Mouse (Mus musculus) CH12.LX (cell line): ENCODE measurements at regions not wholly inside any gene's neighbourhood (a gene's known extent, or its start where the extent isn't known, plus 50 kb on each side); places are given as distances from the start of the nearest gene placed in this dataset.
A peak's percentile ranks its signal among the peaks of the same experiment; 100 is the strongest.

Experiments used
- DNase-seq: peaks from one replicate; pipeline ENCODE4 v3.0.0-alpha.2; 2013; ENCODE audit errors: extremely low read depth
- H3K27ac ChIP-seq: 2 replicates; pipeline ENCODE4 v1.5.1; 2012; ENCODE audit warnings: low read depth, mild to moderate bottlenecking, control low read depth, moderate library complexity; ENCODE audit not compliant: insufficient read depth
- H3K27me3 ChIP-seq: replicated peaks from 2 replicates; pipeline ENCODE3; 2012; ENCODE audit warnings: inconsistent platforms
- H3K36me3 ChIP-seq, 2 experiments: replicated peaks in 1 of 2; 2 replicates each; pipeline versions ENCODE3 to v1.6.1; 2012; ENCODE audit warnings: inconsistent platforms in 1 of 2, low read length in 1 of 2, mild to moderate bottlenecking in 1 of 2, mixed read lengths in 1 of 2, moderate library complexity in 1 of 2; ENCODE audit not compliant: control insufficient read depth in 1 of 2, insufficient read depth in 1 of 2
- H3K4me1 ChIP-seq, 2 experiments: 2 replicates each; pipeline ENCODE4 v1.6.1; 2012; ENCODE audit warnings: inconsistent platforms in 1 of 2, moderate library complexity in 1 of 2; ENCODE audit not compliant: insufficient read depth in 2 of 2, control insufficient read depth in 1 of 2
- H3K4me2 ChIP-seq: 2 replicates; pipeline ENCODE4 v1.6.1; 2012; ENCODE audit warnings: low read depth, mild to moderate bottlenecking, control low read depth; ENCODE audit not compliant: poor library complexity, insufficient read depth, severe bottlenecking
- H3K4me3 ChIP-seq, 3 experiments: fragments of 150-350 bp in 1 of 3; sonication (generic) in 1 of 3; replicated peaks in 1 of 3; 2 replicates each; pipeline versions ENCODE3 to v1.5.1; 2011 to 2012; ENCODE audit warnings: low read depth in 2 of 3, low read length in 2 of 3, mild to moderate bottlenecking in 2 of 3, moderate library complexity in 2 of 3, control low read depth in 1 of 3, improper control_type of control experiment in 1 of 3, inconsistent platforms in 1 of 3, mixed read lengths in 1 of 3; ENCODE audit not compliant: poor library complexity in 1 of 3
- H3K79me2 ChIP-seq: replicated peaks from 2 replicates; pipeline ENCODE4 v1.6.1; 2012; ENCODE audit warnings: mild to moderate bottlenecking, moderate library complexity; ENCODE audit not compliant: control insufficient read depth, poor library complexity, insufficient read depth, severe bottlenecking; ENCODE audit errors: extremely low read depth
- H3K9ac ChIP-seq: 2 replicates; pipeline ENCODE4 v1.6.1; 2012; ENCODE audit warnings: low read depth, mild to moderate bottlenecking, control low read depth, moderate library complexity; ENCODE audit not compliant: insufficient read depth
- H3K9me3 ChIP-seq: replicated peaks from 2 replicates; pipeline ENCODE3; 2012; ENCODE audit warnings: low read length, inconsistent platforms, mixed read lengths
- CHD1 ChIP-seq: IDR thresholded peaks from 2 replicates; pipeline ENCODE4 v1.6.1; 2012; ENCODE audit warnings: low read depth, low read length, improper control_type of control experiment, inconsistent platforms
- CHD2 ChIP-seq: IDR thresholded peaks from 2 replicates; pipeline ENCODE4 v1.6.1; 2011; ENCODE audit warnings: low read length, improper control_type of control experiment
- CTCF ChIP-seq, 2 experiments: IDR thresholded peaks in 1 of 2; conservative IDR thresholded peaks in 1 of 2; 2 replicates each; pipeline ENCODE4 v1.5.1; 2011 to 2012; ENCODE audit warnings: low read depth in 2 of 2, low read length in 2 of 2, improper control_type of control experiment in 1 of 2, inconsistent platforms in 1 of 2, mild to moderate bottlenecking in 1 of 2, moderate library complexity in 1 of 2
- E2F4 ChIP-seq: IDR thresholded peaks from 2 replicates; pipeline ENCODE4 v1.6.1; 2011; ENCODE audit warnings: low read depth, low read length, improper control_type of control experiment; ENCODE audit not compliant: insufficient replicate concordance
- ELF1 ChIP-seq: IDR thresholded peaks from 2 replicates; pipeline ENCODE4 v1.6.1; 2014; ENCODE audit warnings: low read depth, mild to moderate bottlenecking, inconsistent platforms, low read length, improper control_type of control experiment
- ETS1 ChIP-seq: conservative IDR thresholded peaks from 2 replicates; pipeline ENCODE4 v1.6.1; 2012; ENCODE audit warnings: low read depth, mild to moderate bottlenecking, inconsistent platforms, low read length, improper control_type of control experiment, moderate library complexity
- GABPA ChIP-seq: IDR thresholded peaks from 2 replicates; pipeline ENCODE4 v1.6.1; 2012; ENCODE audit warnings: low read depth, low read length, improper control_type of control experiment, inconsistent platforms; ENCODE audit not compliant: insufficient replicate concordance
- JUN ChIP-seq: IDR thresholded peaks from 2 replicates; pipeline ENCODE4 v1.6.1; 2011; ENCODE audit warnings: low read depth, mild to moderate bottlenecking, low read length, improper control_type of control experiment, moderate library complexity; ENCODE audit not compliant: insufficient read depth
- JUND ChIP-seq: conservative IDR thresholded peaks from 2 replicates; pipeline ENCODE4 v1.6.1; 2011; ENCODE audit warnings: low read depth, low read length, improper control_type of control experiment
- MAFK ChIP-seq: IDR thresholded peaks from 2 replicates; pipeline ENCODE4 v1.6.1; 2011; ENCODE audit warnings: low read length, improper control_type of control experiment; ENCODE audit not compliant: insufficient replicate concordance
- MAX ChIP-seq: IDR thresholded peaks from 2 replicates; pipeline ENCODE4 v1.6.1; 2011; ENCODE audit warnings: low read length, improper control_type of control experiment
- MEF2A ChIP-seq: IDR thresholded peaks from 2 replicates; pipeline ENCODE4 v1.6.1; 2014; ENCODE audit warnings: low read depth, mild to moderate bottlenecking, inconsistent platforms, low read length, improper control_type of control experiment, borderline replicate concordance
- MXI1 ChIP-seq: IDR thresholded peaks from 2 replicates; pipeline ENCODE4 v1.6.1; 2011; ENCODE audit warnings: mild to moderate bottlenecking, low read depth, low read length, improper control_type of control experiment
- MYC ChIP-seq: IDR thresholded peaks from 2 replicates; pipeline ENCODE4 v1.6.1; 2011; ENCODE audit warnings: low read depth, mild to moderate bottlenecking, improper control_type of control experiment, low read length
- NELFE ChIP-seq: IDR thresholded peaks from 2 replicates; pipeline ENCODE4 v1.6.1; 2011; ENCODE audit warnings: low read depth, low read length, improper control_type of control experiment
- NRF1 ChIP-seq: IDR thresholded peaks from 2 replicates; pipeline ENCODE4 v1.6.1; 2014; ENCODE audit warnings: low read depth, mild to moderate bottlenecking, inconsistent platforms, low read length, improper control_type of control experiment, moderate library complexity
- PAX5 ChIP-seq: IDR thresholded peaks from 2 replicates; pipeline ENCODE4 v1.6.1; 2012; ENCODE audit warnings: low read length, inconsistent platforms, mixed read lengths
- POLR2A ChIP-seq: IDR thresholded peaks from 2 replicates; pipeline ENCODE4 v1.6.1; 2011; ENCODE audit warnings: low read depth, mild to moderate bottlenecking, improper control_type of control experiment, low read length
- POLR2AphosphoS2 ChIP-seq: IDR thresholded peaks from 2 replicates; pipeline ENCODE4 v1.6.1; 2011; ENCODE audit warnings: low read depth, low read length, improper control_type of control experiment
- RAD21 ChIP-seq: IDR thresholded peaks from 2 replicates; pipeline ENCODE4 v1.6.1; 2011; ENCODE audit warnings: low read depth, mild to moderate bottlenecking, low read length, improper control_type of control experiment, moderate library complexity
- RCOR1 ChIP-seq: conservative IDR thresholded peaks from 2 replicates; pipeline ENCODE4 v1.6.1; 2012; ENCODE audit warnings: low read depth, mild to moderate bottlenecking, inconsistent platforms, low read length, improper control_type of control experiment
- SIN3A ChIP-seq: IDR thresholded peaks from 2 replicates; pipeline ENCODE4 v1.6.1; 2012; ENCODE audit warnings: low read length, improper control_type of control experiment, inconsistent platforms
- SMC3 ChIP-seq: IDR thresholded peaks from 2 replicates; pipeline ENCODE4 v1.6.1; 2011; ENCODE audit warnings: low read depth, low read length, improper control_type of control experiment
- TBP ChIP-seq: conservative IDR thresholded peaks from 2 replicates; pipeline ENCODE4 v1.6.1; 2011; ENCODE audit warnings: low read depth, low read length, improper control_type of control experiment
- UBTF ChIP-seq: IDR thresholded peaks from 2 replicates; pipeline ENCODE4 v1.6.1; 2012; ENCODE audit warnings: low read depth, mild to moderate bottlenecking, inconsistent platforms, low read length, improper control_type of control experiment, moderate library complexity
- USF1 ChIP-seq: IDR thresholded peaks from 2 replicates; pipeline ENCODE4 v1.6.1; 2014; ENCODE audit warnings: low read depth, mild to moderate bottlenecking, inconsistent platforms, low read length, improper control_type of control experiment
- USF2 ChIP-seq: conservative IDR thresholded peaks from 2 replicates; pipeline ENCODE4 v1.6.1; 2011; ENCODE audit warnings: low read depth, low read length, improper control_type of control experiment
- ZC3H11A ChIP-seq: IDR thresholded peaks from 2 replicates; pipeline ENCODE4 v1.6.1; 2012; ENCODE audit warnings: low read depth, mild to moderate bottlenecking, inconsistent platforms, low read length, improper control_type of control experiment
- ZKSCAN1 ChIP-seq: IDR thresholded peaks from 2 replicates; pipeline ENCODE4 v1.6.1; 2012; ENCODE audit warnings: low read depth, inconsistent platforms, low read length, improper control_type of control experiment, borderline replicate concordance
- ZMIZ1 ChIP-seq: IDR thresholded peaks from 2 replicates; pipeline ENCODE4 v1.6.1; 2012; ENCODE audit warnings: low read depth, mild to moderate bottlenecking, inconsistent platforms, low read length, improper control_type of control experiment
- ZNF384 ChIP-seq: IDR thresholded peaks from 2 replicates; pipeline ENCODE4 v1.6.1; 2012; ENCODE audit warnings: low read depth, low read length, improper control_type of control experiment, inconsistent platforms
- dilution Hi-C: fragments of 300-500 bp; cut with MboI; formaldehyde crosslinking; loops from 2 replicates; pipeline ENCODE4 v1.14.3; 2020; ENCODE audit warnings: low sequenced_read_pairs; ENCODE audit not compliant: extremely low pct_unique_long_range_greater_than_20kb, extremely low pct_ligation_motif_present
- in situ Hi-C: fragments of 300-500 bp; cut with MboI; formaldehyde crosslinking; loops from 3 replicates; pipeline ENCODE4 v1.14.3; 2019; ENCODE audit warnings: low sequenced_read_pairs, low pct_ligation_motif_present, low pct_unique_long_range_greater_than_20kb, mixed read lengths

DNA sequence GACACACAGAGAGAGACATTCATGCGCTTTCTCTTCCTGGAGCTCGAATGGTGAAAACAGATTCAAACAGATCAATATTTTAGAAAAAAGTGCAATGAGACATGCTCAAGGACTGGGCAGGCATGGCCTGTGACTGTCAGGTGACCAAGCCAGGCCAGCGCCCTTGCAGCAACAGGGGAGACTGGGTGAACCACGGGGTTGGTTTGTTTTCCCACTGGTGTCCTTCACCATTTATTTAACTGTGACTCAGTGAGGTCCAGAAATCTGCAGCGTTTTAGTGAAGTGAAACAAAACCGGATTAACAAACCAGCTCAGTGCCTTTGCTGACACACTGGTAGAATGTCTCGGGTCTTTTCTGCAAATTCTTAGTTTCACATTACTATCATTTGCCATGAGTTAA, 148.9 kb upstream of the Ipo5 start:
- DNase-seq: peak; percentile 17
- in situ Hi-C loops: no loop called here
- Histone ChIP-seq H3K4me1 (peaks cover 6 to 22% of the 10 kb centered on the region in 2 experiments), H3K9ac (peak overlapping the region; percentile 57; the same call in 1 of the 2 replicates), H3K79me2 (no peaks in the 10 kb centered on the region), H3K27ac (no peak overlapping the region), H3K4me3 (peak overlapping the region in 1 of 3 experiments; percentile 45), H3K27me3 (no peaks in the 10 kb centered on the region), H3K9me3 (no peaks in the 10 kb centered on the region), H3K4me2 (peak overlapping the region; percentile 81), H3K36me3 (no peaks in the 10 kb centered on the region)
- TF ChIP-seq CHD2: no peak
- TF ChIP-seq MEF2A: no peak
- no peak for TF ChIP-seq USF2
- TF ChIP-seq USF1: no peak
- no peak for TF ChIP-seq CHD1
- no peak for TF ChIP-seq JUN
- no peak for TF ChIP-seq JUND
- no peak for TF ChIP-seq SMC3
- TF ChIP-seq ETS1: no peak
- no peak for TF ChIP-seq POLR2AphosphoS2
- TF ChIP-seq E2F4: no peak
- no peak for TF ChIP-seq MAFK
- no peak for TF ChIP-seq CTCF (conservative IDR thresholded peaks at IDR 0.05 in 1 of 2, IDR thresholded peaks at IDR 0.05 in 1 of 2; ENCODE audit: low read depth in 2 of 2, low read length in 2 of 2)
- no peak for TF ChIP-seq PAX5
- no peak for TF ChIP-seq MXI1
- TF ChIP-seq POLR2A: no peak
- dilution Hi-C loops: no loop called here

DNA sequence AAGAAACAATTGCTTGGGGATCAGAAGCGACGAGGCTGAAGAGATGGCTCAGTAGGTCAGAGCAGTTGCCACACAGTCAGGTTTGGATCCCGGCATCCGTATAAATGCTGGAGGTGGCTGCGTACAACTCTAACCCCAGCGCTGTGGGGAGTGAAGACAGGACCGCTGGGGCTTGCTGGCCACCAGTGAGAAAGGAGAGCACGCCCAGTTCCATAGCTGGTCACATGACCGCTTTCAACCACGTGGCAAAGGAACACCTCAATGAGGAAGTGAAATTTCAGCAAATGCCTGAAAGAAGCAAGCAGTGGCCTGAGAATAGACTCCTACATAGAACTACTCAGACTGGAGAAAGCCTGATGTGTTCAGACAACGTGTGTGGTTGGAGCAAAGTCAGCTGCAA, 148.3 kb upstream of the Ipo5 start:
- Histone ChIP-seq H3K79me2 (no peaks in the 10 kb centered on the region), H3K9ac (peak overlapping the region; percentile 57; the same call in 1 of the 2 replicates), H3K27ac (no peak overlapping the region), H3K27me3 (no peaks in the 10 kb centered on the region), H3K9me3 (peaks cover 4% of the 10 kb centered on the region), H3K4me2 (peak overlapping the region; percentile 81), H3K36me3 (no peaks in the 10 kb centered on the region), H3K4me1 (peaks cover 6 to 22% of the 10 kb centered on the region in 2 experiments), H3K4me3 (peak overlapping the region; percentile 10 to 48 (median 45))
- dilution Hi-C loops (no loop called here), in situ Hi-C loops (no loop called here)
- DNase-seq: peak; percentile 92
- peak; percentile 99 for TF ChIP-seq USF2
- no peak for TF ChIP-seq CHD2
- TF ChIP-seq ZKSCAN1: no peak
- peak; percentile 33; the same call in 1 of the 2 replicates for TF ChIP-seq ETS1
- peak; percentile 99 for TF ChIP-seq MAX
- no peak for TF ChIP-seq PAX5
- TF ChIP-seq SIN3A: peak; percentile 92
- peak; percentile 96 for TF ChIP-seq USF1
- TF ChIP-seq ELF1: peak; percentile 89
- TF ChIP-seq MXI1: peak; percentile 88
- TF ChIP-seq TBP: peak; percentile 65; the same call in 1 of the 2 replicates
- TF ChIP-seq MEF2A: no peak
- TF ChIP-seq E2F4: no peak
- no peak for TF ChIP-seq JUN
- TF ChIP-seq NELFE: peak; percentile 76
- TF ChIP-seq GABPA: no peak
- TF ChIP-seq RAD21: no peak
- no peak for TF ChIP-seq JUND
- peak; percentile 58; the same call in 1 of the 2 replicates for TF ChIP-seq ZMIZ1
- TF ChIP-seq MYC: peak; percentile 95
- TF ChIP-seq CHD1: no peak
- no peak for TF ChIP-seq SMC3
- no peak for TF ChIP-seq UBTF
- TF ChIP-seq ZNF384: no peak
- TF ChIP-seq ZC3H11A: no peak
- 0 out of 2 replicates have a peak, but pooled peaks have one; percentile 15 for TF ChIP-seq NRF1
- 0 out of 2 replicates have a peak, but pooled peaks have one; percentile 15 for TF ChIP-seq RCOR1
